ENCODE assay signal across 8 mouse cellular contexts in the genomic region with DNA sequence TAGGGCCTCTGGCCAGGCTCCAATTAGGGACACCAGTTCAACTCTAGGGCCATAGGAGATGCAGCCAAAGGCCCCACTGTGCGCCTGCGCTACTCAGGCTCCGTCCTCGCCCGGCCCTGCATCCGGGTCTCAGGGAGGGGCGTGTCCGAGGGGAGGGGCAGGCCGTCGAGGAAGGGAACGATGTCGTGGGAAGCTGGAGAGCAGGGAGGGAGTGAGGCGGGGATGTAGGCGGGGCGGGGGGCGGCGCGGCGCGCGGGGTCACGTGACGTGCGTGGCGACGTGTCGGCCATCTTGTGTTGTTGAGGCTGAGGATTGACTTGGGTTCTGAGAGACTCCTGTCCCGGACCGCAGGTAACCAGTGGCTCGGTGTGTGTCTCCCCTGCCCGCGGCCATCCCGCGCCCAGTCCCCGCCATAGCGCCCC. TPM values are rescaled to one million over a fixed set of nuclear protein-coding genes. Genes with fewer than 3 reads are reported as not detected.
DNase-seq lines count a peak whose midpoint lies in the region; ATAC-seq and TF ChIP-seq lines count a peak whose summit lies in the region.

A gene (plus strand): TSS at position 257 of the 422 bp plus-strand sequence.

- under 1% methylated on average over 19 of the region's 36 CpGs for WGBS in heart, embryonic 12.5 days
- whole genome bisulfite sequencing in kidney, postnatal 0 days, result 2% methylated on average over 36 of the region's 36 CpGs
- 0% methylated on average over 30 of the region's 36 CpGs for WGBS in liver, embryonic 11.5 days
- WGBS in stomach, embryonic 14.5 days, result under 1% methylated on average over 36 of the region's 36 CpGs

- no peaks in the 10 kb centered on the region for H3K4me1 ChIP-seq in heart, embryonic 12.5 days (replicated peaks)
- H3K4me1 ChIP-seq in kidney, postnatal 0 days (replicated peaks; ENCODE audit: insufficient read depth, low read length), result no peaks in the 10 kb centered on the region
- peaks cover 9% of the 10 kb centered on the region; the same call in 1 of the 2 replicates for H3K4me1 ChIP-seq in liver, embryonic 11.5 days (replicated peaks; ENCODE audit: control insufficient read depth, insufficient read depth, low read length)
- H3K4me1 ChIP-seq in stomach, embryonic 14.5 days (ENCODE audit: control insufficient read depth, insufficient read depth, low read length), result peaks cover 9% of the 10 kb centered on the region; the same call in 1 of the 2 replicates

- peak within 1 kb of the TSS; percentile 92 for H3K4me2 ChIP-seq in heart, embryonic 12.5 days
- H3K4me2 ChIP-seq in kidney, postnatal 0 days (ENCODE audit: low read length), result peak within 1 kb of the TSS; percentile 82
- H3K4me2 ChIP-seq in liver, embryonic 11.5 days, result peak within 1 kb of the TSS; percentile 84
- peak within 1 kb of the TSS; percentile 62 for H3K4me2 ChIP-seq in stomach, embryonic 14.5 days (replicated peaks; ENCODE audit: low read depth, low read length)

- no peaks in the 10 kb centered on the region for H3K9me3 ChIP-seq in heart, embryonic 12.5 days (replicated peaks)
- no peaks in the 10 kb centered on the region for H3K9me3 ChIP-seq in kidney, postnatal 0 days (replicated peaks; ENCODE audit: low read length)
- H3K9me3 ChIP-seq in liver, embryonic 11.5 days (ENCODE audit: control insufficient read depth, low read length), result no peaks in the 10 kb centered on the region
- no peaks in the 10 kb centered on the region for H3K9me3 ChIP-seq in stomach, embryonic 14.5 days (ENCODE audit: control insufficient read depth, low read depth, low read length)

- peak within 1 kb of the TSS; percentile 97 for H3K4me3 ChIP-seq in heart, embryonic 12.5 days
- H3K4me3 ChIP-seq in kidney, postnatal 0 days (replicated peaks; ENCODE audit: low read depth, low read length), result peak within 1 kb of the TSS; percentile 99
- peak within 1 kb of the TSS; percentile 91 for H3K4me3 ChIP-seq in liver, embryonic 11.5 days (ENCODE audit: low read depth, low read length)
- H3K4me3 ChIP-seq in stomach, embryonic 14.5 days (ENCODE audit: low read depth, low read length), result peak within 1 kb of the TSS; percentile 99

- peak within 1 kb of the TSS; percentile 98 for H3K9ac ChIP-seq in heart, embryonic 12.5 days
- peak within 1 kb of the TSS; percentile 99 for H3K9ac ChIP-seq in kidney, postnatal 0 days (ENCODE audit: low read depth, low read length)
- H3K9ac ChIP-seq in liver, embryonic 11.5 days (ENCODE audit: low read depth, low read length), result peak within 1 kb of the TSS; percentile 88
- H3K9ac ChIP-seq in stomach, embryonic 14.5 days (replicated peaks; ENCODE audit: low read depth, low read length), result peak within 1 kb of the TSS; percentile 92

- H3K27ac ChIP-seq in heart, embryonic 12.5 days (ENCODE audit: poor library complexity, severe bottlenecking), result peak within 1 kb of the TSS; percentile 87
- peak within 1 kb of the TSS; percentile 98 for H3K27ac ChIP-seq in kidney, postnatal 0 days
- peak within 1 kb of the TSS; percentile 81 for H3K27ac ChIP-seq in liver, embryonic 11.5 days (ENCODE audit: low read depth, low read length)
- peak within 1 kb of the TSS; percentile 95 for H3K27ac ChIP-seq in stomach, embryonic 14.5 days (ENCODE audit: low read length)

- peak; percentile 98 for ATAC-seq in erythroid progenitor cell, adult 5-6 weeks (replicated peaks; ENCODE audit: low FRiP score, poor library complexity, severe bottlenecking)
- ATAC-seq in heart, embryonic 12.5 days (ENCODE audit: insufficient number of reproducible peaks, low FRiP score), result peak; percentile 98
- ATAC-seq in kidney, postnatal 0 days (replicated peaks; ENCODE audit: low FRiP score, low read depth), result peak; percentile 97
- peak; percentile 98 for ATAC-seq in liver, embryonic 11.5 days (replicated peaks; ENCODE audit: low FRiP score)
- peak; percentile 99 for ATAC-seq in stomach, embryonic 14.5 days (ENCODE audit: insufficient number of reproducible peaks, insufficient read depth, low FRiP score, low read depth)

- DNase-seq in CD4-positive helper T cell, adult 2 months (ENCODE audit: low read depth, low spot score), result peak; percentile 97
- DNase-seq in brain, embryonic 18.5 days (ENCODE audit: low read depth, low spot score), result peak; percentile 91
- peak; percentile 96 for DNase-seq in kidney, postnatal 0 days (ENCODE audit: low spot score)
- peak; percentile 100 for DNase-seq in liver, embryonic 11.5 days (ENCODE audit: low spot score)
- peak; percentile 97 for DNase-seq in naive thymus-derived CD4-positive, alpha-beta T cell, adult 2 months (ENCODE audit: low read depth)

- peaks cover 5% of the 10 kb centered on the region; the same call in 1 of the 2 replicates for H3K36me3 ChIP-seq in heart, embryonic 12.5 days
- H3K36me3 ChIP-seq in kidney, postnatal 0 days (ENCODE audit: insufficient read depth, low read length), result no peaks in the 10 kb centered on the region
- no peaks in the 10 kb centered on the region for H3K36me3 ChIP-seq in liver, embryonic 11.5 days (ENCODE audit: control insufficient read depth, insufficient read depth, low read length)
- no peaks in the 10 kb centered on the region; the same call in 1 of the 2 replicates for H3K36me3 ChIP-seq in stomach, embryonic 14.5 days (ENCODE audit: control insufficient read depth, insufficient read depth, low read length)

- no peak for TF ChIP-seq CTCF in kidney, postnatal 0 days (IDR thresholded peaks at IDR 0.05; ENCODE audit: low read depth)

- H3K27me3 ChIP-seq in heart, embryonic 12.5 days (replicated peaks), result no peaks in the 10 kb centered on the region
- H3K27me3 ChIP-seq in kidney, postnatal 0 days (ENCODE audit: insufficient read depth, low read length), result no peaks in the 10 kb centered on the region
- no peaks in the 10 kb centered on the region for H3K27me3 ChIP-seq in liver, embryonic 11.5 days (replicated peaks; ENCODE audit: control insufficient read depth, insufficient read depth, low read length)
- H3K27me3 ChIP-seq in stomach, embryonic 14.5 days (ENCODE audit: control insufficient read depth, insufficient read depth, low read length), result no peaks in the 10 kb centered on the region

RNA-seq across cellular contexts. Expression of the gene that starts here (rescaled TPM):
- 84.0 and 90.5 TPM in 2 replicates for total RNA-seq in erythroid progenitor cell, adult 5-6 weeks (2015; ENCODE audit: low replicate concordance)
- 159 and 162 TPM in 2 replicates for total RNA-seq in erythroid progenitor cell, adult 5-6 weeks (2017; ENCODE audit: low replicate concordance)
- 31.4 and 35.1 TPM in 2 replicates for polyA plus RNA-seq in heart, embryonic 12.5 days (2016; fragmentation: Nextera tagmentation; extraction: Ambion mirVana)
- polyA plus RNA-seq in kidney, postnatal 0 days (2015; fragmentation: Nextera tagmentation; extraction: Ambion mirVana), result 44.1 and 50.6 TPM in 2 replicates
- polyA plus RNA-seq in liver, embryonic 11.5 days (2014; fragmentation: Nextera tagmentation; extraction: Ambion mirVana), result 35.1 and 40.4 TPM in 2 replicates
- 55.1 and 61.2 TPM in 2 replicates for polyA plus RNA-seq in stomach, embryonic 14.5 days (2014; fragmentation: Nextera tagmentation; extraction: Ambion mirVana)

Comparison
In these comparisons a context has a peak if more than half of its experiments do, and no peak if none do; other contexts are left out.
1. Peak in every context shown above with its lines: DNase-seq, ATAC-seq, H3K4me3 ChIP-seq and H3K27ac ChIP-seq.